Mouse (Mus musculus) liver, postnatal 0 days (tissue): Measurements from ENCODE around the gene Nrp2. TPM values are rescaled to one million over a fixed set of nuclear protein-coding genes. Genes with fewer than 3 reads are reported as not detected.

Experiments used
- ATAC-seq: fragments of 200-750 bp; cut with Nextera tagmentation; 2 replicates; pipeline ENCODE4 v1.8.0; 2017; ENCODE audit warnings: mild to moderate bottlenecking, moderate library complexity
- DNase-seq: peaks from one replicate; pipeline ENCODE4 v3.0.0-alpha.2; 2016
- H3K27ac ChIP-seq: fragments of 300-500 bp; sonication (generic); 2 replicates; pipeline ENCODE4 v1.5.1; 2014; ENCODE audit warnings: antibody characterized with exemption, moderate library complexity, mild to moderate bottlenecking, low read depth
- H3K27me3 ChIP-seq: fragments of 300-500 bp; sonication (generic); 2 replicates; pipeline ENCODE4 v1.6.1; 2014; ENCODE audit warnings: low read length, control low read depth, mixed read lengths; ENCODE audit not compliant: insufficient read depth
- H3K36me3 ChIP-seq: fragments of 300-500 bp; sonication (generic); replicated peaks from 2 replicates; pipeline ENCODE4 v1.6.1; 2014; ENCODE audit warnings: mild to moderate bottlenecking, control low read depth, low read length, moderate library complexity, mixed read lengths; ENCODE audit not compliant: insufficient read depth
- H3K4me1 ChIP-seq: fragments of 300-500 bp; sonication (generic); 2 replicates; pipeline ENCODE4 v1.6.1; 2014; ENCODE audit warnings: antibody characterized with exemption, mild to moderate bottlenecking, control low read depth; ENCODE audit not compliant: insufficient read depth
- H3K4me2 ChIP-seq: fragments of 300-500 bp; sonication (generic); 2 replicates; pipeline ENCODE4 v1.6.1; 2014; ENCODE audit warnings: low read depth, mild to moderate bottlenecking, low read length, moderate library complexity, mixed read lengths
- H3K4me3 ChIP-seq: fragments of 300-500 bp; sonication (generic); 2 replicates; pipeline ENCODE4 v1.5.1; 2014; ENCODE audit warnings: low read depth, low read length
- H3K9ac ChIP-seq: fragments of 300-500 bp; sonication (generic); replicated peaks from 2 replicates; pipeline ENCODE4 v1.6.1; 2014; ENCODE audit warnings: mild to moderate bottlenecking, moderate library complexity
- H3K9me3 ChIP-seq: fragments of 300-500 bp; sonication (generic); 2 replicates; pipeline ENCODE4 v1.6.1; 2016; ENCODE audit warnings: mild to moderate bottlenecking, control low read depth, low read length, mixed read lengths
- CTCF ChIP-seq: sonication (generic); IDR thresholded peaks from 2 replicates; pipeline ENCODE4 v1.5.1; 2016; ENCODE audit warnings: antibody characterized with exemption, low read depth
- EP300 ChIP-seq: IDR thresholded peaks from 2 replicates; pipeline ENCODE4 v1.6.1; 2016; ENCODE audit warnings: antibody characterized with exemption, low read depth, mild to moderate bottlenecking
- WGBS: fragments of 180-500 bp; shearing (Covaris S2); extraction: QIAGEN DNeasy Blood & Tissue Kit; methylation state at CpG from one replicate; pipeline ENCODE4 v1.1.7; 2014; ENCODE audit not compliant: insufficient replicate concordance; 5-methylcytosine and 5-hydroxymethylcytosine counted together
- polyA plus RNA-seq: library from polyadenylated mRNA; unstranded; fragments of >200 nt; fragmentation: Nextera tagmentation; extraction: Ambion mirVana; gene quantifications from 2 replicates; pipeline ENCODE4 v1.2.1, GENCODE M21; 2015

The Nrp2 gene
- polyA plus RNA-seq, 1 experiment from 2014 or later = 0.96 TPM

DNA sequence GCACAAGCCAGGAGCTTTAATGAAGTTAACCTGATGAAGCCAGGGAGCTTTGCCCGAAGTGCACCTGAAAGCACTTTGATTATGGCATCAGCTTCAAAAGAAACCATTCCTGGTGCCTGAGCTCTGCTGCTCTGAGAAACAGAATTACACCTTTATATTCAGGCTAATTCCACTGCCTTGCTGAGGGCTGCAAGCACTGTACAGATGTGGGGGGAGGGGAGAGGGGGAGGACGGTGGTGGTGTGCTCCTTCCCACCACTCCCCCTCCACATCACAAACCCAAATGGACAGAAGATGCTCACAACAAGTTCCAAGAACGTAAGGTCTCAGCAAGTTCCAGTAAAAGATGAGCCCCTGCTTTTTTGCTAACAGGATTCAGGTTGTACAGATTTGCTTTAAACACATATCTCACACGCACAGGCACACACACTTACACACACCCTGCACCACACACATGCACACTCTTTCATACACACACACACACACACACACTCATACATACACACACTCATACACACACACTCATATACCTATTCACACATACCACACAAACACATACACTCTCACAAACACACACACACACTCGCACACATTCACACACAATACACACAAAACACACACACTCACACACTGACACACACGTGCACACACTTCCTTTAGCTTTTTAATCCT is 6.6 kb upstream of the Nrp2 start:
- Histone ChIP-seq H3K27me3 (peaks cover under 1% of the 10 kb centered on the region; the same call in 1 of the 2 replicates), H3K27ac (no peak overlapping the region), H3K4me2 (no peak overlapping the region), H3K9me3 (no peaks in the 10 kb centered on the region), H3K9ac (no peak overlapping the region), H3K4me3 (no peak overlapping the region), H3K36me3 (no peaks in the 10 kb centered on the region), H3K4me1 (no peaks in the 10 kb centered on the region)
- ATAC-seq (no peak), DNase-seq (no peak)
- no peak for TF ChIP-seq EP300
- no peak for TF ChIP-seq CTCF
- WGBS = 44% methylated on average over 6 of the region's 6 CpGs

DNA sequence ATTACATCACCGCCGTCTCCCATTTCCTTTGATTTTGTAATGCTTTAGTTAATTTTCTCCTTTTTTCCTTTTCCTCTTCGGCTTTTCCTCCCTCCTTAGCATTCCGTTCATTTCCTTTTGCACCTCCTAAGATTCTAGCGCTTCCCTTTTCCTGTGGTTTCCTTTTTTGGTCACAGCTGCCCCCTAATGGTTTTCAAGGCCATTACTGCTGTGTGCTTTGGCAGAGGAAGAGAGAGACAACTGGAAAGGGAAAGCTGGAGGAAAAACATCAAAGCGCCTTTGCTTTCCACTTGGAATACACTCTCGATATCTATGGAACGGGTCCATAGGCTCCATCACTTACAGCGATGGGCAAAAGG is 6.1 kb upstream of the Nrp2 start:
- Histone ChIP-seq H3K4me1 (no peaks in the 10 kb centered on the region), H3K27me3 (peaks cover 6% of the 10 kb centered on the region), H3K36me3 (no peaks in the 10 kb centered on the region), H3K9me3 (no peaks in the 10 kb centered on the region), H3K27ac (no peak overlapping the region), H3K4me3 (no peak overlapping the region), H3K4me2 (no peak overlapping the region), H3K9ac (no peak overlapping the region)
- TF ChIP-seq CTCF (peak; percentile 75), EP300 (no peak)
- WGBS = 11% methylated on average over 9 of the region's 9 CpGs
- no peak for ATAC-seq
- no peak for DNase-seq

DNA sequence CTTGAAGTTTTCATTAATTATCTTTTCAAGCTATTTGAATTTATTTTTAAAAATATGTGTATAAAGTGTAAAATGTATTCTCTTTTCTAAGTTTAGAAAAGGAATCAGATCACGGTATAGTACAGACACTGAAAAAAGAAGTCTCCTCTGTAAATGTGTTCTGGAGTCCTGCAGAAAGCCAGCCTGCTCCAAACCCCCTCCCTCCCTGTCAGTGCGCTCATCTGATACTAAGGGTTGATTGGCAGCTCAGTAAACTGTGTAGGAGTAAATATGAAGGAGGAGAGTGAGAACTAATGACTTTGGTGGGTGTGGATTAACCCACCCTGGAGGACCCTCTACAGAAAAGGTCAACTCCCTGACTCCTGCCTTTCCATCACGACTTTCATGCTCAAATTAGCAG is 5.7 kb upstream of the Nrp2 start:
- ATAC-seq (no peak), DNase-seq (no peak)
- no peak for TF ChIP-seq EP300
- no peak for TF ChIP-seq CTCF
- Histone ChIP-seq H3K27ac (no peak overlapping the region), H3K4me1 (no peaks in the 10 kb centered on the region), H3K36me3 (no peaks in the 10 kb centered on the region), H3K27me3 (peaks cover 10% of the 10 kb centered on the region), H3K9ac (no peak overlapping the region), H3K4me3 (no peak overlapping the region), H3K4me2 (no peak overlapping the region), H3K9me3 (no peaks in the 10 kb centered on the region)
- 50% methylated on average over 3 of the region's 3 CpGs for WGBS

DNA sequence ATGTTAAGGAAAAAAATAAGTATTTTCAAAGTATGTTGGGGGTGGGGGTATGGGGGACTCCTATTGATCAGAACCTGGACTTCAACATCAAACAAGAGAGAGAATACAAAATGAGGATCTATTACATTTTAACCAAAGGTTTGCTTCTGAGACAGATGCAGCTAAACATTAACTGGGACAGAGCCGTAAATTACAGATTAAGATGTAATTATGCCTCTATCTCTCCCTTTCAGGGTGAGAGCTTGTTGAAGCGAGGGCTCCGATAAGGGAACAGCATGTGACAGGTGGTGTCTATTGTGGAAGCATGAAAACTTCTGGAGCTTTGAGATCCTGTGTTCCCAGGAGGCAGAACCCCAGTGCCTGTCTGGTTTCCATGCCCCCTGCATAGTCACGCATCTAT is 3.3 kb upstream of the Nrp2 start:
- no peak overlapping the region for H3K27ac ChIP-seq
- no peaks in the 10 kb centered on the region for H3K9me3 ChIP-seq
- peaks cover 33% of the 10 kb centered on the region for H3K27me3 ChIP-seq
- no peak overlapping the region for H3K4me2 ChIP-seq
- H3K4me1 ChIP-seq = peaks cover 7% of the 10 kb centered on the region
- DNase-seq (no peak), ATAC-seq (no peak)
- 67% methylated on average over 4 of the region's 4 CpGs for WGBS
- no peak overlapping the region for H3K9ac ChIP-seq
- TF ChIP-seq CTCF (no peak), EP300 (no peak)
- H3K36me3 ChIP-seq = no peaks in the 10 kb centered on the region
- no peak overlapping the region for H3K4me3 ChIP-seq

DNA sequence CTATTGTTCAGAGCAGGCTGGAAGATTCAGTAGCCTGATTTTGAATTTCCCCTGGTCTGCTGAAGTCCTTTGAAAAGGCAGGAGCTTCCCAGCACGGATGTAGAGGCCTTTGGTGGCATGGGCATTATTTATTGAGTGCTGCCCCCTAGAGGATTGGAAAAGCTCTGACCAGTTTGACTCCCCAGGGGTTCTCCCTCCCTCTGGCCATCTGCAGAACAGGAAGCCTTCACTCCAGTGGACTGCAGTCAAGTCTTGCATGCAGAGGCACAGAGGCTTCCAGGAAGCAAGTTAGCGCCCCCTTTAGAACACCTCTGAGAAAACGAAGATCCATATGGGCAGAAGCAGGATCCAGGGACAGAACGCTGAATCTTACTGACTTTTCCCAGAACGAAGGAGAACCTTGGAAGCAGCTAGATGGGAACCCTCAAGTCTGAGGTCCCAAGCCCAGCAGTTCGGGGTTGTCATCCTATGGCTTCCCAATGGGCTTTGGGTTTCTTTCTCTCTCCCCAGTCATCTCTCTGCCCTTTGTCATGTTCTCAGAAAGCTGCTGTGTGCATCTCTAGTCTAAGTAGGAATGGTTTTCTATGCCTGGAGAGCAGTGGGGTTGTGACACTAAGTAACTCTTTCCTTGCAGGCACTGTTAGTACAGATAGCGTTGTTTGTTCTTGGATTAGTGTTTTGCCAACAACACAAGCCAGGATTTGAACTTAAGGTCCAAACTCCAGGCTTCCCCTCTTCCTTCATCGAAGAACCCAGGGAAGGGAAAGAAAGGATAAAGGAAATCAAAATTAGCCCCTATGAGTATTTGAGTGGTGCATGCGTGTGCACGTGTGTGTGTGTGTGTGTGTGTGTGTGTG is 1.8 kb upstream of the Nrp2 start:
- ATAC-seq (peak; percentile 59; the same call in 1 of the 2 replicates), DNase-seq (peak; percentile 56)
- Histone ChIP-seq H3K27me3 (peaks cover 48% of the 10 kb centered on the region), H3K4me3 (no peak overlapping the region), H3K9ac (no peak overlapping the region), H3K4me2 (no peak overlapping the region), H3K9me3 (no peaks in the 10 kb centered on the region), H3K36me3 (no peaks in the 10 kb centered on the region), H3K27ac (no peak overlapping the region), H3K4me1 (peaks cover 10% of the 10 kb centered on the region)
- 27% methylated on average over 10 of the region's 10 CpGs for WGBS
- TF ChIP-seq EP300 (no peak), CTCF (peak; percentile 75)

DNA sequence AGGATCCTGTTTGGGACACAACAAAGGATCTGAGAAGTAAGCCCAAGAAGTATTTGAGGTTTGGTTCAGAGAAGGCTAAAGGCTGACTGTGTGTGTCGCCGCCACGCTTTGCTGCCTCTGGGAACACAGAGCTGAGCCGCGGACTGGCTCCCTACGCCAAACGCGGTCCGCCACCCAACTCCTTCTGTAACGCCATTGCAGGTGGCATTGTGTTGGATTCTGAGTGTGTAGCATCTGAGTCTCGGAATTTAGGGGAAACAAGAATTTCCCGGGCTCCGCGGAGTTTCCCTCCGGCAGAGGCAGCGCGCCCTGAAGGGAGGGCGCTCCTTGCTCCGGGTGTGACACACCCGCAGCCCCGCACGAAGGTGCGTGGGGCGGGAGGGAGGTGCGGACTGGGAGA is 342 bp upstream of the Nrp2 start:
- Histone ChIP-seq H3K36me3 (no peaks in the 10 kb centered on the region), H3K4me3 (peak overlapping the region; percentile 60), H3K4me2 (peak overlapping the region; percentile 80), H3K27me3 (peaks cover 61% of the 10 kb centered on the region), H3K9ac (peak overlapping the region; percentile 26; the same call in 1 of the 2 replicates), H3K9me3 (no peaks in the 10 kb centered on the region), H3K27ac (no peak overlapping the region), H3K4me1 (peaks cover 20% of the 10 kb centered on the region)
- DNase-seq (no peak), ATAC-seq (0 out of 2 replicates have a peak, but pooled peaks have one; percentile 3)
- WGBS = under 1% methylated on average over 24 of the region's 25 CpGs
- TF ChIP-seq EP300 = no peak
- TF ChIP-seq CTCF = no peak
